Mouse (Mus musculus) MEL (cell line): ENCODE data around the gene Ptpa. TPM values are rescaled to one million over a fixed set of nuclear protein-coding genes. Genes with fewer than 3 reads are reported as not detected.

Experiments
- DNase-seq: peaks from one replicate; pipeline ENCODE4 v3.0.0; 2011; ENCODE audit warnings: low read depth, low spot score
- H3K27ac ChIP-seq: 2 replicates; pipeline ENCODE4 v1.5.1; 2012; ENCODE audit warnings: low read depth, mild to moderate bottlenecking, control low read depth, low read length, moderate library complexity; ENCODE audit not compliant: control insufficient read depth
- H3K27me3 ChIP-seq, 2 experiments: fragments of 150-350 bp in 1 of 2; sonication (generic) in 1 of 2; 2 replicates each; pipeline ENCODE4 v1.6.1; 2012; ENCODE audit warnings: low read length in 2 of 2, mild to moderate bottlenecking in 2 of 2, improper control_type of control experiment in 1 of 2, moderate library complexity in 1 of 2; ENCODE audit not compliant: insufficient read depth in 2 of 2, control insufficient read depth in 1 of 2
- H3K36me3 ChIP-seq, 2 experiments: 2 replicates each; pipeline ENCODE4 v1.6.1; 2012 to 2014; ENCODE audit warnings: low read length in 2 of 2, improper control_type of control experiment in 1 of 2, inconsistent platforms in 1 of 2, mild to moderate bottlenecking in 1 of 2; ENCODE audit not compliant: insufficient read depth in 2 of 2, control insufficient read depth in 1 of 2
- H3K4me1 ChIP-seq, 2 experiments: fragments of 150-350 bp in 1 of 2; sonication (generic) in 1 of 2; 2 replicates each; pipeline ENCODE4 v1.6.1; 2012; ENCODE audit warnings: low read length in 2 of 2, improper control_type of control experiment in 1 of 2, mild to moderate bottlenecking in 1 of 2; ENCODE audit not compliant: insufficient read depth in 2 of 2, control insufficient read depth in 1 of 2
- H3K4me3 ChIP-seq, 2 experiments: fragments of 150-350 bp in 1 of 2; sonication (generic) in 1 of 2; 2 replicates each; pipeline ENCODE4 v1.5.1; 2012; ENCODE audit warnings: low read depth in 2 of 2, low read length in 2 of 2, mild to moderate bottlenecking in 2 of 2, moderate library complexity in 2 of 2, control low read depth in 1 of 2, improper control_type of control experiment in 1 of 2; ENCODE audit not compliant: control insufficient read depth in 1 of 2, insufficient read depth in 1 of 2
- H3K79me2 ChIP-seq: 2 replicates; pipeline ENCODE4 v1.6.1; 2012; ENCODE audit warnings: mild to moderate bottlenecking, low read length, moderate library complexity; ENCODE audit not compliant: control insufficient read depth, poor library complexity, insufficient read depth
- H3K9ac ChIP-seq: 2 replicates; pipeline ENCODE4 v1.6.1; 2012; ENCODE audit warnings: low read depth, mild to moderate bottlenecking, control low read depth, low read length, moderate library complexity; ENCODE audit not compliant: control insufficient read depth, poor library complexity, severe bottlenecking
- H3K9me3 ChIP-seq: fragments of 150-350 bp; sonication (generic); replicated peaks from 2 replicates; pipeline ENCODE4 v1.6.1; 2012; ENCODE audit warnings: mild to moderate bottlenecking, low read length, improper control_type of control experiment, moderate library complexity; ENCODE audit not compliant: insufficient read depth
- BHLHE40 ChIP-seq: IDR thresholded peaks from 2 replicates; pipeline ENCODE4 v1.6.1; 2012; ENCODE audit warnings: low read depth, mild to moderate bottlenecking, inconsistent platforms, low read length, improper control_type of control experiment, borderline replicate concordance
- ELF1 ChIP-seq: IDR thresholded peaks from 2 replicates; pipeline ENCODE4 v1.6.1; 2014; ENCODE audit warnings: low read depth, mild to moderate bottlenecking, inconsistent platforms, low read length, improper control_type of control experiment, moderate library complexity
- HCFC1 ChIP-seq: IDR thresholded peaks from 2 replicates; pipeline ENCODE4 v1.6.1; 2012; ENCODE audit warnings: low read depth, mild to moderate bottlenecking, inconsistent platforms, low read length, improper control_type of control experiment, moderate library complexity
- KAT2A ChIP-seq: conservative IDR thresholded peaks from 2 replicates; pipeline ENCODE4 v1.6.1; 2012; ENCODE audit warnings: low read depth, low read length, improper control_type of control experiment, inconsistent platforms
- MAX ChIP-seq: IDR thresholded peaks from 2 replicates; pipeline ENCODE4 v1.6.1; 2011; ENCODE audit warnings: low read length, improper control_type of control experiment
- MAZ ChIP-seq: IDR thresholded peaks from 2 replicates; pipeline ENCODE4 v1.6.1; 2012; ENCODE audit warnings: low read depth, mild to moderate bottlenecking, inconsistent platforms, low read length, improper control_type of control experiment
- MXI1 ChIP-seq: IDR thresholded peaks from 2 replicates; pipeline ENCODE4 v1.6.1; 2011; ENCODE audit warnings: mild to moderate bottlenecking, low read depth, low read length, improper control_type of control experiment
- MYB ChIP-seq: IDR thresholded peaks from 2 replicates; pipeline ENCODE4 v1.6.1; 2011; ENCODE audit warnings: mild to moderate bottlenecking, low read depth, low read length, improper control_type of control experiment
- MYC ChIP-seq: IDR thresholded peaks from 2 replicates; pipeline ENCODE4 v1.6.1; 2011; ENCODE audit warnings: low read depth, mild to moderate bottlenecking, low read length, improper control_type of control experiment, moderate library complexity
- NELFE ChIP-seq: IDR thresholded peaks from 2 replicates; pipeline ENCODE4 v1.6.1; 2011; ENCODE audit warnings: low read depth, low read length, improper control_type of control experiment
- NRF1 ChIP-seq: IDR thresholded peaks from 2 replicates; pipeline ENCODE4 v1.6.1; 2014; ENCODE audit warnings: low read depth, mild to moderate bottlenecking, inconsistent platforms, low read length, improper control_type of control experiment, moderate library complexity; ENCODE audit not compliant: poor library complexity, insufficient read depth, severe bottlenecking
- POLR2A ChIP-seq, 2 experiments: IDR thresholded peaks; 2 replicates each; pipeline ENCODE4 v1.6.1; 2011 to 2012; ENCODE audit warnings: low read length in 2 of 2, mild to moderate bottlenecking in 2 of 2, control low read depth in 1 of 2, improper control_type of control experiment in 1 of 2, low read depth in 1 of 2, moderate library complexity in 1 of 2; ENCODE audit not compliant: control insufficient read depth in 1 of 2, insufficient read depth in 1 of 2, poor library complexity in 1 of 2
- POLR2AphosphoS5 ChIP-seq: IDR thresholded peaks from 2 replicates; pipeline ENCODE4 v1.6.1; 2012; ENCODE audit warnings: low read depth, borderline replicate concordance, mild to moderate bottlenecking, inconsistent platforms, low read length, moderate library complexity, mixed read lengths
- SMC3 ChIP-seq: IDR thresholded peaks from 2 replicates; pipeline ENCODE4 v1.6.1; 2011; ENCODE audit warnings: low read depth, low read length, improper control_type of control experiment
- TBP ChIP-seq: IDR thresholded peaks from 2 replicates; pipeline ENCODE4 v1.8.0; 2011; ENCODE audit warnings: low read depth, low read length, improper control_type of control experiment
- UBTF ChIP-seq: IDR thresholded peaks from 2 replicates; pipeline ENCODE4 v1.6.1; 2012; ENCODE audit warnings: low read depth, mild to moderate bottlenecking, inconsistent platforms, low read length, improper control_type of control experiment, moderate library complexity, borderline replicate concordance; ENCODE audit not compliant: insufficient read depth
- USF1 ChIP-seq: IDR thresholded peaks from 2 replicates; pipeline ENCODE4 v1.6.1; 2014; ENCODE audit warnings: low read depth, mild to moderate bottlenecking, inconsistent platforms, low read length, improper control_type of control experiment, moderate library complexity
- ZNF384 ChIP-seq: IDR thresholded peaks from 2 replicates; pipeline ENCODE4 v1.6.1; 2012; ENCODE audit warnings: low read depth, mild to moderate bottlenecking, inconsistent platforms, low read length, improper control_type of control experiment
- polyA plus RNA-seq, 2 experiments: library from polyadenylated mRNA; stranded (reverse) in 1 of 2; unstranded in 1 of 2; fragments of >175 nt in 1 of 2; fragments of >200 nt in 1 of 2; gene quantifications; 2 replicates each; pipeline versions ENCODE4 v1.2.1 to v1.2.4; 2012; ENCODE audit warnings: low replicate concordance in 2 of 2, low read depth in 1 of 2; ENCODE audit not compliant: insufficient read length in 2 of 2, insufficient read depth in 1 of 2, missing spikeins in 1 of 2
- total RNA-seq: library from RNA; depleted of rRNA; stranded (reverse); fragments of 300-350 nt; gene quantifications from 2 replicates; pipeline ENCODE4 v1.2.3, GENCODE M21; 2012

The Ptpa gene
- total and polyA plus RNA-seq, 3 experiments, result 159 to 382 TPM; not detected in 1

DNA sequence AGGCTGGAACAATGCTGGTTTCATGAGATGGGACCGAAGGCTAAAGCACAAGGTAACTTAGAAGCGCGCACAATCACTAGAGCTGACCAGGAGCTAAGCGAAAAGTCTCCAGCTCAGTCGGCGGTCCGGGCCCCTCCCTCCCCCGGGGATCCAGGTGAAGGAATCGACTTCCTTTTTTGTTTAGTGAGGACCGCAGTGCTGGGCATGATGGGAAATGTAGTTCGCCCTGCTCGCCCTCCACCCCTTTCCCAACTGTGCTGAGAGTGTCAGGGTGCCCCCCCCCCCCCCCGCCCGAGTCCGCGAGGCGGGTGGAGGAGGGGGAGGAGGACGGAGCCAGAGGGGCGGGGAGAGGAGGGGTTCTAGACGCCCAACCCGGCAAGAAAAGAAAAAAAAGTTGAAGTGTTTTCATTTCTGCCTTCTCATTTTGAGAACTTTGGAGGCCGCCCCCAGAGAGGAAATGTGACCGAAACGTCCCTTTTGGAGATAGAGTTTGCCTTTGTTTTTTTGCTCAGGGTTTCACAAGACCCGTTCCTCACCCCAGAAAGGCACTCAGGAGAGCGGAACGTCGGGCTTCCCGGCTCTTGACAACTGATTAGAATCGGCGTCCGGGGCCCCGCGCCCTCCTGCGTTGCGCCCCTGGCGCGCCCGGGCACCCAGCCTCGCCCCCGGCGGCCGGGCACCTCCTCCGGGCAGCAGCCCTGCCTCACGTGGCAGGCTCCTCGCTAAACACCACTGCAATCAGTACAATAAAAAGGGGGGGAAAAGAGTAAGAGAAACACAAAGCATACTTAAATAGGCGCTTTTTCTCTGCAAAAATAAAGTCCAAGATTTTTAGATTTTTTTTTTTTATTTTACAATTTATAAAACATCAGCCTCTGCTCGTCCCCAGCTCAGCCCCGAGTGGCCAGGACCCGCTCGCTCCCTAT, 56.2 kb downstream of the Ptpa start:
- Histone ChIP-seq H3K79me2 (no peaks in the 10 kb centered on the region), H3K36me3 (peaks cover 0 to 5% of the 10 kb centered on the region in 2 experiments; a peak in 2 of 4 replicates), H3K4me3 (peak overlapping the region; percentile 59 to 71), H3K27me3 (no peaks in the 10 kb centered on the region), H3K9me3 (no peaks in the 10 kb centered on the region), H3K27ac (peak overlapping the region; percentile 89), H3K4me1 (peaks cover 0 to 12% of the 10 kb centered on the region in 2 experiments; a peak in 3 of 4 replicates), H3K9ac (peak overlapping the region; percentile 78)
- TF ChIP-seq MAX (peak; percentile 58; the same call in 1 of the 2 replicates), MYB (no peak), NRF1 (no peak), ELF1 (peak; percentile 86), MAZ (peak; percentile 96; the same call in 1 of the 2 replicates), NELFE (no peak), MXI1 (peak; percentile 53; the same call in 1 of the 2 replicates), UBTF (0 out of 2 replicates have a peak, but pooled peaks have one; percentile 75), HCFC1 (peak; percentile 95), MYC (peak; percentile 61), USF1 (peak; percentile 62; the same call in 1 of the 2 replicates), SMC3 (no peak), ZNF384 (peak; percentile 94), KAT2A (peak; percentile 69; the same call in 1 of the 2 replicates), POLR2A (IDR thresholded peaks at IDR 0.05; ENCODE audit: control insufficient read depth in 1 of 2, insufficient read depth in 1 of 2, low read depth in 1 of 2, low read length in 2 of 2, poor library complexity in 1 of 2) (peak; percentile 20 to 49; a peak in 2 of 4 replicates), TBP (peak; percentile 45; the same call in 1 of the 2 replicates), BHLHE40 (0 out of 2 replicates have a peak, but pooled peaks have one; percentile 7), POLR2AphosphoS5 (no peak)
- peak; percentile 95 for DNase-seq
